Mouse (Mus musculus) WW6 (cell line): ENCODE results near the gene Agmo.

Source experiments
- DNase-seq: peaks from one replicate; pipeline ENCODE4 v3.0.0-alpha.2; 2013; ENCODE audit warnings: low read depth, low spot score

Agmo gene

DNA sequence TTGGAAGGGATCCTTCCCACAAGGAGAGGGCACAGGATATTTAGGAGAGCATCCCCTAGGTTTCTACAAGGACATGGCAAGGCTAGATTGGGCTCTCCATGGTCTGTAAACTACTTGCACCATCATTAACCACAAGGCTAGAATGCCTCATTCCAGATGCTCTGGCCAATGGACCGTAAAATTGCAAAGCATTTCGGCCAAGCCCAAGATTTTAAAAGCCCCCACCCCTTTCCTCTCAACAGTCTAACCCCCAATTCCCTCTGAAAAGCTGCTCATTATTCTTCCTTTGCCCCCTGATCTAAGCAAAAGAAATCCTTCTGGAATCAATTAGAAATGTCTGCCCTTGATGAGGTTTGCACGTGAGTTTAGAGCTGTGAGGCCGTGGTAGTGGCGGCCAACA, 185.3 kb downstream of the Agmo start:
- DNase-seq = no peak

DNA sequence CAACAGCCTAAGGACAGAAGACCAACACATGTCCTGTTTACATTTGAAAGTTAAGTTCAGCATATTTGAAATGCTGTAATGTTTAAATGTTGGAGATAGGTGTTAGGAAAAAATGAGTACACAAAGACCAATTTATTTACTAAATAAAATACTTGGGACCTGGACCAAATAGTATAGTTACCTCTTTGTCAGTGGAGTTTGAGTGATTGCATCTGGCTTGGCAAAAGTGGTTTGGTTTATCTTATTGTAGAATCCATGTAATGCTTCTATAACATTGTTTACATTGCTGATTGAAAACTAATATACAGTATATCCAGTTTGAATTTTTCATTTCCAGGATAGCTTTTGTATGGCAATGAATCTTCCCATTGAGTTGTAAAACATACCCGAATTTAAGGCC, 193.0 kb downstream of the Agmo start:
- no peak for DNase-seq

DNA sequence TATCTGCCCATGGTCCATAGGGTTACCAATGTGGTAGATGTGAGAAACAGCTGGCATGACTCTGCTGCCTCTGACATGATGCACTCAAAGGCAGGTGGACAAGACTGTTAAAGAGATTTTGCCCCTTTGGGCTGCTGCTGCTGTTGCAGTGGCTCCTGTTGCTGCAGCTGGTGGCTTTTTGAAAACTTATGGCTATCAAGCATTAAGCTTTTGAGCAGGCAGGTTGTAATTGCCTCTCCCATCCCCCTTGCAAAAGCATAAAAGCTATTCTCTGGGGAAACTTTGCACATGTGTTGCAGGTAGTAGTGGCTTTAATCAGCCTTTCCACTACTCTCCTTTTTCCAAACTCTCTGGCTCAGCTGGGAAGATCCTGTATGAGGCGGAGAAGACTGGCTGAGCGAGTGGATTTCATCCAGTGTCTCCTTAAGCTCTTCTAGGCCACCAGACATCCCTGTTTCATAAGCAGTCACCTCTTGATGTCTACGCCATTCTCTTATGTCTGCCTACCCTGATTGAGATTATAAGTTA, 201.1 kb downstream of the Agmo start:
- no peak for DNase-seq

DNA sequence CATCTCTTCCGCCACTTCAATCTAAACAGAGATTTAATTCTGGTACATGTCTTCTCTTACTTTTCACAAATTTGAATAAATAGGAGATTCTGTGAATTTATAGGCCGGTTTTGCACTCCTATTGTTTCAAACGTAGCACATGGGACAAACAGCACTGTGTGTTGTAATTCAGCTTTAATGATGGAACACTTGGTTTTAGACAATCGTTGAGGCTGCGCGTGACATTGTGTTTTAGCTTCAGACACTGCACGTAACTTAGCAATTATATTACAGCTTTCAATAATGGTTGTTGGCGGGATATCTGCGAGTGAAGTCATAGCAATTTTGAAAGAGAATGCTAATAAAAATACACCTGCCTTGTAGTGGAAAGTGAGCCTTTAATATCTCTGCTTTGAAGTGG, 203.8 kb downstream of the Agmo start:
- DNase-seq = no peak

DNA sequence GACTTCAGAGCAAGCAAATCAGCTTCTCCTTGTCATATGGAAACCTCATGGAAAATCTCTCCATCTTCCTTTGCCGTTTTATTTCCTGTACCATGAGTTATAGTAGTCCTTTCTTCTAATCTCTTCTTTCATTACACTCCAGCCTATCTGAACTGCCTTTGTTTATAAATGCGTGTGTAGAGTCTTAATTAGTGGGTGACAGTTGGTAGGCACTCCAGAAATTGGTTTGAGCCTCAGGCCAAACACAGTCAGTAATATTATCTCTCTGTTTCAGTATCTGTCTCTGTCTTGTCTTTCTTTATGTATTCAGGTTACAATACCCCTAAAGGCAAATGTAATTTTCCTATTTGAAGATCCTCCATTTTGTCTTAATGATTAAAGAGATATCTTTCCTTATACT, 208.2 kb downstream of the Agmo start:
- DNase-seq = no peak

DNA sequence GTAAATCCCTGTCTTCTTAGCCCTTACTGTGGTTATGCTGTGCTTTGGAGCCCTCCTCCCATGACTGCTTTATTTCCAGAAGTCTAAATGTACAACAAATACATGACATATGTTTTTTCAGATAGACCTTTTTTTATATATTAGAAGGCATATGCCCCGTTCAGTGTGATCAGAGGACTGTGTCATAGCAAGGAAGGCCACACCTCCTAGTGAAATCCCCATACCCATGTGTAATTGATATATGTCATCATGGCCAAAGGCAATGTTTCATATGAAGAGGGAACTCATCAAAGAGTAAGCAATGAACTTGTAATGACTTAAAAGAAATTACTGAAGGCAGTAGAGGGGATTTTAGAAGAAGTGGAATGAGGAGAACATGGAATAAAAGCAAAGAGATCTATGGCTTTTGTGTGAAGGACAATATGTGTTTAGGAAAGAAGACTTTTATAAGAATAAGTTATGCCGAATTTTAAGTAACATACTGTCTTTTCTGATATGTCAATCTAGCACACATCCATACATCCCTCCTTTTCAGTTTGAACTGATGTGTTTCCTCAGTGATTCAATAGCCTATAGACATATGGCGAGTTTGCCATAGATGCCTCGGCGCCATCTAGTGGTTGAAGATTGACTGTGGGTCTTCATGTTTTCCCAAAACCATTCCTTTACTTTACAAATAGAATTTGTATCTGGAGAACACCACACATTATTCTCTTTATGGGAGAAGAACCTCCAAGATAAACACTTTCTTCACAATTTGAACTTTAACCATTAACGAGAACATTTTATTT, 209.1 kb downstream of the Agmo start:
- peak; percentile 5 for DNase-seq

DNA sequence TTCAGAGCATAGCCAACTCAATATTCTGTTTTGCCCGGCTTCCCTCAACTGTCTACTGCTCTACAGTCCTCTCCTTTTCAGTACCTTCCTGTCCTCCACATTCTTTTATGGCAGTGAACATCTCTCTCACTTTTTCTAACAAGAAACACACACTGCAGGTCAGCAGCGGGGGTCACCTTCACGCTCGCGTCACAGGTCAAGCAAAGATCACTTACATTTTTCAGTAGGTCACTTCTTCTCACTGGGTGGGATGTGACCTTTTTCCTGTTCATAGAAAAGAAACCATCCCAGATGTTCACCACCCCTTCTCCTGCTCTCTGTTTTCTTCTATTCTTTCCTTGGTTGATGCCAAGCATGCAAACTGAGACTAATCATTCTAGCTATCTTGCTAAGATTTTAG, 230.2 kb downstream of the Agmo start:
- DNase-seq = no peak

DNA sequence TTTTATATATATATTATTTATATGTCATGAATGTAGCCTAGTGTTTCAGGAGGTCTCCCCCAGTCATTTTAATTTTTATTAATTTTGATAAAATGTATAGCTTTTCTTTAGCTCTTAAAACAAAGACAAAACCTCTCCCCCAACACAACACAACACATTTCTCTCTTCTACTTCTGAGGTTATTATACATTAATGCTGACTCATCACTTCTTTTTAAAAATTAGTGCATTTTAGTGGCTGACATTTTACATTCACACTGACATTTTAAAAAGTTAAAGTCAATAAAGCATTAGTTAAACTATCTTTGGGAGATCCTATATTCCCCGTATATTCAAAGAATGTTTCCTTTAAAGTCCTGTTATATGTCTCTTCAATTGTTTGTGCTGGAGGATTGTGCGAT, 235.4 kb downstream of the Agmo start:
- DNase-seq = no peak

DNA sequence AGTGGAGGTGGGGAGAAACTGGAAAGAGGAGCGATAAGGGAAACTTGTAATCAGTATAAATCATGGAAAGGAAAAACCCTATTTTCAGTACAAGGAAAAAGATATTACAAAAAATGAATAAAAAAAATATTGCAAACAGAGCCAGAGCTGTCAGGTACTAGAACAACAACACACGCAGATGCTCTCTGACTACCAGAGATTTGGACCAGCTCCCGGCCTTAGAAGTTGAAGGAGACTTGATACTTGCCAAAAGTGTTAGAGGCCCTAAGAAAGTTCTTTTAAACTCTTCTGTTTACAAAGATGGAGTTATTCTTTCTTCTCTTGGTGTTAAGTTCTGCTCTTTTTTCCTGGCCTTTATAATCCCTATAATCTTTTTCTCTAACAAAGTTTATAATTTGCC, 246.6 kb downstream of the Agmo start:
- DNase-seq = no peak

DNA sequence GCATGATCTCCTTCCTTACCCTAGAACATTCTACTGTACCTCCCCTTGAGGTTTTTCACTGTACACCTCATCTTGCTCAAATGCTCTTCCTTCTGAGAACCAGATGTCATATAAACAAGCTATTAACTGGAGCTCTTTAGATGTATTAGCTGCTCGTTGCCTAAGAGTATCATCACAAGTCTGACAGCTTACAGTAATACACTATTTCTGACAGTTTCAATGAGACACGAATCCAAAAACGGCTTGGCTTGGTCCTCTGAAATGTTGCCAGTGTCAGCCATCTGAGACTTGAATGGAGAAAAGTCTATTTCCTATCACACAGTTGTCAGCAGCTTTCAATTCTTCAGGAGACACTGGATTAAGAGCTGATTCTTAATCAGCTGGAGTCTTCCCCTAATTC, 257.4 kb downstream of the Agmo start:
- DNase-seq = no peak

DNA sequence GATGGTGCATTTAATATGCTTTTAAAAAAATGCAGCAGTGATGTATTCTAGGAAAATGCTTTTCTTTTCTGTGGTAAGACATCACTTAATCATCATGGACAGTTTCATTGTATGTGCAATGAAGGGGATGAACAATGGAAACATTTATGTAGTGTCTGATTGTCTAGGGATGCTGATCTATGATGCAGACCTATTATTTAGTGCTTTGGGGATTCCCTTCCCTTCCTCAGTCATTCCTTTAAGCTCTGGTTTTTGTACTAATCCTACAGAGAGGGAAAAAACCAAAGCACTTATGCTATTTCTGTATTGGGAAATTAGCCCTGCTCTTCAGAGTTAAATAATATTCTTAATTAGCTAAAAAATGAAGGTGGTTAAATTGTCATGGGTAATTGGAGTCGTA, 266.0 kb downstream of the Agmo start:
- no peak for DNase-seq

DNA sequence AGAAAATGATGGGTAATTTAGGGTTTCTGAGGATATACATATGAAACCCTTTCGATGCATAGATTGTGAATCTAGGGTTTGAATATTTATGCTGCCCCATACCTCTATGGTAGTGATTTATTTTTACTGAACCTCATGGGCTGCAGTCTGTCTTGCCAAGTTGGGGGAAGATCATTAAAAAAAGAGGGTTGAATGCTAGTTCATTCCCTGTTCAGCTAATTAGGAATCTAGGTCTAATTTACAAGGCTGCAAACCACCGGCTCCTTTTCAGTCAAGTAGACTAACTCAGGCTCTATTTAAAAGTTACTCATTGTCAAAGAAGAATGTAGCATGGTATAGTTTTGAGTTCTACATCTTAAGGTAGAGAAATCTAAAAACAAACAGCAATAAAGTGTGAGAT, 266.4 kb downstream of the Agmo start:
- no peak for DNase-seq

DNA sequence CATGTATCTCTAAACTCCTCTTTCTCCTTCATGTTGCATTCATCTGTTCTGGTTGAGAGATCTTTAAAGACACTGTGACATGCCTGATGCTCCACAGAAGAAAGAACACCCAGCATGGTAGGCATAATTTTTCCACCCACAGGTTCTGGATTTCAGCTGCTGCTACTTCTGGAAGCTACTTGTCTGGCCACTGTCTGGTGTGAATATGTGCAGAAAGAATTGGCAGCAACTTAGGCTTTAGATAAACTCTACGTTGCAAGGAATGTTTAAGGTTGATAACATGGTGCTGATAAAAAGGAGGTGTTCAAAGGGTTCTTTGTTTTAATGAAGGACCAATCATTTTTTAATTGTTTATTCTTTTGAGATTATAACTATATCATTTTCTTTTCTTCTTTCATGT, 280.3 kb downstream of the Agmo start:
- no peak for DNase-seq

DNA sequence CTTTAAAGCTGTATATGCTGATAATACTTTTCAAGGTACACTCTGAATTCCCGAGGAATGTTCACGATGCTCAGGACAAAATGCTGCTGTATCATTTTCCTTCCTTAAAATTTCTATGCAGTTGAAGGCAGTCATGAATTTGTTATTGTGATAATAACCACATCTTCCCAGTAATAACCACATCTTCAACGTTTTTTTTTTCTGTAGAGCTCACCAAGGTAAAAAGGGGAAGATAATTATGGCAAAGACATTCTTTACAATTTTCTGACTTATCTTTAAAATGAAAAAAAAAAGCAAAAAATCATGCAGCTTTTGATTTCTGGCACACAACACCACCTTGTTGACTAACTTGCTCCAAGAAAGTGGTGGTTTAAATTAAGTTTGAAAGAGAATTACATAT, 283.2 kb downstream of the Agmo start:
- no peak for DNase-seq

DNA sequence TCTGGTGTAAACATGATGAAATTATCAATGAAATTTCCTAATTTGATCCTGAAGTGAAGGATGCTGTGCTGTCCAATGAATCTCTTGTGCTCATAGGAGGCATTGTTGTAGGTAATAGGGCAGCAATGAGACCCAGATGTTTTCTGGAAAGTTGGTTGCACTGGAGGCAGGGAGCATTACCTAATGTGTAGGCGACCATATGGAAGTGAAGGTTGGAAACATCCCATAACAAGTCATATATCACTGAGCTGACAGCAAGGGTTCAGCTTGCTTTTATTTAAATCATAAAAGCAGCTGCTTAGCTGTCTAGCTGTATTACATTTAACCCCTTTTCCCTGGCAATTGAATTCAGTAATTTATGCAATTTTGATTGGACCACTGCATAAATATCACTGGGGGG, 299.6 kb downstream of the Agmo start:
- DNase-seq = no peak

DNA sequence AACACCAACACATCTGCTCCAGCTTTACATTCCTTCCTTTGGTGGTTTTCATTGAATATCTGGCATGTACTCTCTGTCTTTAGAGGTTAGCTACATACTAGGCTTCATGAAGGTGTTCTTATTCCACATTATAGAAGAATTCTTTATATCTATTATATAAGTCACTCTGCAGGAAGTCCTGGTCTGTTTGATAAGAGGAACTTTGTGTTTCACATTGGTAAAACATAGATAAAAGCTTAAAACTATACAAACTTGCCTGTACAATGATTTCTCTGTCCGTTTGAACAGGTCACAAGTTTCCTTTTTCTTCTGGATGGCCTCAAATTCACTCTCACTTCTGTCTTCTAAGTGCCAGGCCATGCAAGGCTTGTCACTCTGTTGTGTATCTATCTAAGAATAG, 316.8 kb downstream of the Agmo start:
- DNase-seq = no peak

DNA sequence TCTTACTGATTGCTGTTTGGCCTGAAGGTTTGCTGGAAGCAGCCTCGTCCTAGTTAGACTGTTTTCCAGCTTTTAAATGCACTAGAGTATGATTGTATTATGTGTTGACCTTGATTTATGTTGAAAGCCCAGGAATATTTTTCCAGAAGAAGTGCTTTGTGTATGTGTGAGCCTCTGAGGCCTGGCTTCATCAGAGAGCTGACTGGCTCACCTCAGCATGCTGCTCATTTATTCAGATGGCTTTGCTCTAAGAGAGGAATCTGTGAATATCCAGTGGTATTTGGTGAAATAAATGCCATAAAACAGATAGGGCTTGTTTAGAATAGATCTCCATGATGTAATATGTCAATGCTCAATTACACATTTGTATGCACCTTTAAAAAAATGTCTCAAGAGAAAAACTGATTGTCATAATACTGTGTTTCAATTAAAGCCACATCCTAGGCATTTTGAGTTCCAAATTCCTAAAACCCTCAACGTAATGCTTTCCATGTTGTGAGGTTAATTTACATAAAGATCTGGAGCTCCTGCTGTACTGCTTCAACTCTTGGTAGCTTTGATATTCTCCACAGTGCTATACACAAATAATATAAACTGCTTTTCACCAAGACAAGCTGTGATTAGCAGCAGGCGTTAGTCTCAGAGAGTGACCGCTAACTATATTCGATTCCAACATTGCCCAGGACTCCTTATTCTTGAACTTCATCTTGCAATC, 324.6 kb downstream of the Agmo start:
- DNase-seq = no peak

DNA sequence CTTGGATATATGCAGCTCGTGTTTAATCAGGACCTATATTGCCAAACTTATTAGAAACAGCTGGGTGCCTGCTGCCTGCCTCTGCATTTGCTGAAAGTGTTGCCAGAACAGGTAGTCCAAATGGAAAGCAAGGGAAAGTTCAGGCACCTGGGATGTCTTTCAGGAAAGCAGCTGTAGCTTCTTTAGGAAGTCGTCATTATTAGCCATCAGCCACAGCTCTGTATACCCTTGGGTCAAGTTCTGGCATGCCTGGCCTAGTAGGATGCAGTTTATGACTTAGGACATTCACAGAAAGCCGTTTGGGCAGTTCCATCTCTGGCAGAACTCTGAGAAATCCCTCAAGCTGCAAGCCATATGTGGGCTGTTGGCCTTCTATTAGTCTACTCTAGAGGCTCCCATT, 330.5 kb downstream of the Agmo start:
- DNase-seq = no peak

DNA sequence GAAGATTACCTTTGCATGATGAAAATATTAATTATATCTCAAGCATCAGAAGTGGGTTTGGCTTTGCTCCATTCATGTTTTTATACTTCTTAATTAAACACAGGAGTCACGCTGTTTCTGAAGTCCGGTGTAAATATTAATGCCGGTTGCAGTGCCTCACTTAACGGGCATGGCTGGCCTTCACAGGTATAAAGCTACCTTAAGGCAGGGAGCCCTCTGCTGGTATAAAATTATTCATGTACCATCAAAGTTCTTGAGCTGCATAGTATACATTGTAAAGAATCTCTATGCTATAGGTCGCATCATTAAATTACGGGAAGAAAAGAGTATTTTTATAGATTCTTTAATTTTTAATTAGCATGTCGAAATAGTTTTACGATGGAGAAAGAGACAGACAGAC, 341.3 kb downstream of the Agmo start:
- no peak for DNase-seq

DNA sequence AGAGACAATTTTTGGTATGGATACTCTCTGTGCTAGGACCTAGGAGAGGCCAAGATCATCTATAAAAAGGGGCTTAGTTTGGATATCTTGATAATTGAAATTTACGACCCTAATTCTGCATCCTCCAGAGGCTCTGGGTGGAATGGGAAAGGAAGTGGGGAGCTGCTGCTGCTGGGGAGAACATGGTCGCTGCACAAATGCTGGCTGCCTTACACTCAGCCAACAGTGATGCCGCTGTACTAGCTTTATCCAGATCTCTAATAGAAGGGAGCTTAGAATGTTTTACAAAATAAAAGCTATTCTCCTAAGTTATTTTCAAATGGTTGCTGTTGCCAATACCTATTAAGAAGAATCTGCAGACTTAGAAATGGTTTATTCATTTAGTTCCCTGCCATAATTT, 351.4 kb downstream of the Agmo start:
- DNase-seq = no peak

DNA sequence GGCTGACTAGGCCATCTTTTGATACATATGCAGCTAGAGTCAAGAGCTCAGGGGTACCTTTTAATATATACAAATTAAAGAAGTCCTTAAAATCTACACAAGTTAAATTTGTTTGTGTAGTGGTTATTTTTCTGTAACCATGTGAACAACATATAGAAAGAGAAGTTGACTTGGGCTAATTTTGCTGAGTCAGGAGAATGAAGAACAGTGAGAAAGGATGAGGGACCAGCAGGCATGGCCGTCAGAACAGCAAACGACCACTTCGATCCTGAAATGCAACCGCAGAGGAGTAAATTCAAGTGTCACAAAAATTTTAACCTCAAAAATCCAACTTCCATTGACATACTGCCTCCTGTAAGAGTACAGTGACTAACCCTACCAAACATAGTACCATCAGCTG, 371.4 kb downstream of the Agmo start:
- no peak for DNase-seq

DNA sequence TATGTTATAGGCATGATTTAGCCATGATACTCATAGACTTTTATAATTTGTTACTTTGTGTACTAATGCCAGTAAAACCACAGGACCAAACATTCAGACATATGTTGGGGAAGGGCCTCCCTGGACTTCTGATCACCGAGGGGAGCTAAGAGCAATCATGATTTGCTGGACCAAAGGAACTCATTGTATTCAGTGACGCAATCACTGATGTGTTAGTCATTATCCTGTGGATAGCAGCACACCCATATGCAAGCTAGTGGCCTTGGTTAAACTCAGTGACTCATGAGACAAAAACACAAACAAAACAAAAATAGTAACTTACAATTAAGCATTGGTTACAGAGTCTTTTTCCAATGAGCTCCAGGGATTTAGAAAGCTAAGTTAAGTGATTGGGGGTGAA, 373.3 kb downstream of the Agmo start:
- no peak for DNase-seq

DNA sequence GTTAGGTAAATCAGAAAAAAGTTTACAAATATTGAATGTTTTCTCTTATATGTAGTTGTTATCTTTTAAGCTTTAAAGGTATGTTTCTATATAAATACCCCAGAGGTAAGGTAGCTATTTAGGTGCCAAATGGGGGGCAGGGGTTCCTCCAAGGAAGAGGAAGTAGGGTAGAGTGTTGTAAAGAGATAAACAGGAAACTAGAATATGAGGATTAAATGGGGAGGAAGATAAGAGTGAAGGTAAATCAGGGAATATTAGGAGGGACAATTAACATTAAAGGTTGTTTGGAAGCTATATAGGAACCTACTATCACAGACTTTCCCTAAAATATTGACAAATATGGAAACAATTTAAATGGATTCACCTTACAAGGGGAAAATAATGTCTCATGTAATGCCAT, 382.6 kb downstream of the Agmo start:
- DNase-seq = no peak
